Mouse (Mus musculus): ENCODE results near the gene Ssx2ip. TPM values are rescaled to one million over a fixed set of nuclear protein-coding genes. Genes with fewer than 3 reads are reported as not detected.

Gene Ssx2ip
- total and polyA plus RNA-seq, 2 experiments: 1.7 to 6.4 TPM

GRCm38 (mm10) chr3:146379740-146380466 is 24.5 kb upstream of the Ssx2ip start:
- no peak for TF ChIP-seq POLR2A (IDR thresholded peaks at IDR 0.05; ENCODE audit: extremely low read depth, insufficient read depth, low read length)
- Histone ChIP-seq H3K27me3 (ENCODE audit: control insufficient read depth, insufficient read depth, low read length) (no peaks in the 10 kb centered on the region), H3K27ac (replicated peaks; ENCODE audit: insufficient read depth, low read depth, low read length) (no peak overlapping the region), H3K9ac (ENCODE audit: low read depth, low read length) (no peak overlapping the region), H3K36me3 (ENCODE audit: control insufficient read depth, insufficient read depth, low read length) (no peaks in the 10 kb centered on the region), H3K4me1 (ENCODE audit: control insufficient read depth, insufficient read depth, low read length) (no peaks in the 10 kb centered on the region), H3K4me3 (ENCODE audit: insufficient read depth, low read depth, low read length) (no peak overlapping the region), H3K79me2 (ENCODE audit: control insufficient read depth, insufficient read depth, low read length) (no peaks in the 10 kb centered on the region)
- DNase-seq (ENCODE audit: extremely low read depth, low read depth, low spot score): no peak
- 59% methylated on average over 9 of the region's 9 CpGs for WGBS

GRCm38 (mm10) chr3:146380874-146381273 is 23.6 kb upstream of the Ssx2ip start:
- 97% methylated on average over 2 of the region's 2 CpGs for WGBS
- no peaks in the 10 kb centered on the region for H3K79me2 ChIP-seq (ENCODE audit: control insufficient read depth, insufficient read depth, low read length)
- no peak overlapping the region for H3K27ac ChIP-seq (replicated peaks; ENCODE audit: insufficient read depth, low read depth, low read length)
- H3K4me3 ChIP-seq (ENCODE audit: insufficient read depth, low read depth, low read length): no peak overlapping the region
- no peak overlapping the region for H3K9ac ChIP-seq (ENCODE audit: low read depth, low read length)
- no peak for TF ChIP-seq POLR2A (IDR thresholded peaks at IDR 0.05; ENCODE audit: extremely low read depth, insufficient read depth, low read length)
- no peak for TF ChIP-seq CTCF (IDR thresholded peaks at IDR 0.05; ENCODE audit: low read depth, low read length)
- H3K4me1 ChIP-seq (ENCODE audit: control insufficient read depth, insufficient read depth, low read length): no peaks in the 10 kb centered on the region
- H3K36me3 ChIP-seq (ENCODE audit: control insufficient read depth, insufficient read depth, low read length): no peaks in the 10 kb centered on the region
- H3K27me3 ChIP-seq (ENCODE audit: control insufficient read depth, insufficient read depth, low read length): no peaks in the 10 kb centered on the region
- DNase-seq (ENCODE audit: extremely low read depth, low read depth, low spot score): no peak

GRCm38 (mm10) chr3:146381471-146381870 is 23.0 kb upstream of the Ssx2ip start:
- H3K27me3 ChIP-seq (ENCODE audit: control insufficient read depth, insufficient read depth, low read length): no peaks in the 10 kb centered on the region
- DNase-seq (ENCODE audit: extremely low read depth, low read depth, low spot score): no peak
- H3K9ac ChIP-seq (ENCODE audit: low read depth, low read length): no peak overlapping the region
- no peaks in the 10 kb centered on the region for H3K79me2 ChIP-seq (ENCODE audit: control insufficient read depth, insufficient read depth, low read length)
- H3K27ac ChIP-seq (replicated peaks; ENCODE audit: insufficient read depth, low read depth, low read length): no peak overlapping the region
- TF ChIP-seq CTCF (IDR thresholded peaks at IDR 0.05; ENCODE audit: low read depth, low read length) (no peak), POLR2A (IDR thresholded peaks at IDR 0.05; ENCODE audit: extremely low read depth, insufficient read depth, low read length) (no peak)
- no peaks in the 10 kb centered on the region for H3K4me1 ChIP-seq (ENCODE audit: control insufficient read depth, insufficient read depth, low read length)
- H3K36me3 ChIP-seq (ENCODE audit: control insufficient read depth, insufficient read depth, low read length): no peaks in the 10 kb centered on the region
- WGBS: 94% methylated on average over 9 of the region's 9 CpGs
- no peak overlapping the region for H3K4me3 ChIP-seq (ENCODE audit: insufficient read depth, low read depth, low read length)

- Histone ChIP-seq H3K4me3 (ENCODE audit: insufficient read depth, low read depth, low read length) (no peak overlapping the region), H3K9ac (ENCODE audit: low read depth, low read length) (no peak overlapping the region), H3K27me3 (ENCODE audit: control insufficient read depth, insufficient read depth, low read length) (no peaks in the 10 kb centered on the region), H3K4me1 (ENCODE audit: control insufficient read depth, insufficient read depth, low read length) (no peaks in the 10 kb centered on the region), H3K79me2 (ENCODE audit: control insufficient read depth, insufficient read depth, low read length) (no peaks in the 10 kb centered on the region), H3K27ac (replicated peaks; ENCODE audit: insufficient read depth, low read depth, low read length) (no peak overlapping the region), H3K36me3 (ENCODE audit: control insufficient read depth, insufficient read depth, low read length) (no peaks in the 10 kb centered on the region)
- DNase-seq (ENCODE audit: extremely low read depth, low read depth, low spot score): no peak
- WGBS: 82% methylated on average over 3 of the region's 3 CpGs
- no peak for TF ChIP-seq CTCF (IDR thresholded peaks at IDR 0.05; ENCODE audit: low read depth, low read length)
- no peak for TF ChIP-seq POLR2A (IDR thresholded peaks at IDR 0.05; ENCODE audit: extremely low read depth, insufficient read depth, low read length)
Measured at GRCm38 (mm10) chr3:146386800-146387199, 17.6 kb upstream of the Ssx2ip start.

- no peaks in the 10 kb centered on the region for H3K4me1 ChIP-seq (ENCODE audit: control insufficient read depth, insufficient read depth, low read length)
- WGBS: 75% methylated on average over 19 of the region's 19 CpGs
- no peaks in the 10 kb centered on the region for H3K36me3 ChIP-seq (ENCODE audit: control insufficient read depth, insufficient read depth, low read length)
- H3K4me3 ChIP-seq (ENCODE audit: insufficient read depth, low read depth, low read length): no peak overlapping the region
- DNase-seq (ENCODE audit: extremely low read depth, low read depth, low spot score): no peak
- H3K79me2 ChIP-seq (ENCODE audit: control insufficient read depth, insufficient read depth, low read length): no peaks in the 10 kb centered on the region
- no peak overlapping the region for H3K27ac ChIP-seq (replicated peaks; ENCODE audit: insufficient read depth, low read depth, low read length)
- no peak overlapping the region for H3K9ac ChIP-seq (ENCODE audit: low read depth, low read length)
- TF ChIP-seq CTCF (IDR thresholded peaks at IDR 0.05; ENCODE audit: low read depth, low read length) (no peak), POLR2A (IDR thresholded peaks at IDR 0.05; ENCODE audit: extremely low read depth, insufficient read depth, low read length) (no peak)
- no peaks in the 10 kb centered on the region for H3K27me3 ChIP-seq (ENCODE audit: control insufficient read depth, insufficient read depth, low read length)
Measured at GRCm38 (mm10) chr3:146392656-146393321, 11.7 kb upstream of the Ssx2ip start.

- Histone ChIP-seq H3K4me3 (ENCODE audit: insufficient read depth, low read depth, low read length) (no peak overlapping the region), H3K4me1 (ENCODE audit: control insufficient read depth, insufficient read depth, low read length) (no peaks in the 10 kb centered on the region), H3K27me3 (ENCODE audit: control insufficient read depth, insufficient read depth, low read length) (no peaks in the 10 kb centered on the region), H3K9ac (ENCODE audit: low read depth, low read length) (no peak overlapping the region), H3K27ac (replicated peaks; ENCODE audit: insufficient read depth, low read depth, low read length) (no peak overlapping the region), H3K79me2 (ENCODE audit: control insufficient read depth, insufficient read depth, low read length) (no peaks in the 10 kb centered on the region), H3K36me3 (ENCODE audit: control insufficient read depth, insufficient read depth, low read length) (no peaks in the 10 kb centered on the region)
- 43% methylated on average over 7 of the region's 7 CpGs for WGBS
- no peak for DNase-seq (ENCODE audit: extremely low read depth, low read depth, low spot score)
- TF ChIP-seq POLR2A (IDR thresholded peaks at IDR 0.05; ENCODE audit: extremely low read depth, insufficient read depth, low read length) (no peak), CTCF (IDR thresholded peaks at IDR 0.05; ENCODE audit: low read depth, low read length) (no peak)
Measured at GRCm38 (mm10) chr3:146393641-146394100, 10.8 kb upstream of the Ssx2ip start.
